Comparison of ENCODE assay signal across 9 mouse cellular contexts in genomic region chr9:61910526-61911256, GRCm38 (mm10). TPM values are rescaled to one million over a fixed set of nuclear protein-coding genes. Genes with fewer than 3 reads are reported as not detected.
DNase-seq lines count a peak whose midpoint lies in the region; ATAC-seq and TF ChIP-seq lines count a peak whose summit lies in the region.
"Had no signal": no experiment of that assay in that cellular context is flagged by ENCODE, and none has a peak within 500 bp of the region (broad histone marks: within the 10 kb centered on the region; RNA-seq: fewer than 3 reads in every experiment).

No protein-coding gene starts in this region.

- H3K4me1 ChIP-seq in midbrain, embryonic 11.5 days (ENCODE audit: control insufficient read depth, insufficient read depth, low read length), result peaks cover 9% of the 10 kb centered on the region
- H3K4me1 ChIP-seq in midbrain, embryonic 15.5 days, result peaks cover 21% of the 10 kb centered on the region
- peaks cover 25% of the 10 kb centered on the region for H3K4me1 ChIP-seq in heart, embryonic 12.5 days (replicated peaks)

- DNase-seq in gastrocnemius, adult 2 months, result peak; percentile 38
- DNase-seq in gastrocnemius, postnatal 36 days, result no peak
- peak; percentile 87 for DNase-seq in midbrain, embryonic 11.5 days (ENCODE audit: low spot score, missing footprints)
- peak; percentile 89 for DNase-seq in R1 (ENCODE audit: low read depth, low spot score)
- peak; percentile 49 to 51 for DNase-seq in lung, postnatal 4 days
- no peak for DNase-seq in urinary bladder, postnatal 14 days (ENCODE audit: low spot score)

- peak; percentile 36 for TF ChIP-seq CTCF in gastrocnemius, adult 2 months (IDR thresholded peaks at IDR 0.05)

- H3K4me3 ChIP-seq in gastrocnemius, adult 2 months, result no peak overlapping the region
- H3K4me3 ChIP-seq in midbrain, embryonic 11.5 days (ENCODE audit: low read depth, low read length), result no peak overlapping the region
- no peak overlapping the region for H3K4me3 ChIP-seq in midbrain, embryonic 15.5 days
- no peak overlapping the region for H3K4me3 ChIP-seq in heart, embryonic 12.5 days

- 50% methylated on average over 20 of the region's 20 CpGs for WGBS in midbrain, embryonic 11.5 days
- WGBS in midbrain, embryonic 15.5 days, result 50% methylated on average over 20 of the region's 20 CpGs
- WGBS in heart, embryonic 12.5 days, result 25% methylated on average over 20 of the region's 20 CpGs

- no peak overlapping the region for H3K9ac ChIP-seq in midbrain, embryonic 11.5 days (ENCODE audit: low read length)
- no peak overlapping the region for H3K9ac ChIP-seq in midbrain, embryonic 15.5 days
- no peak overlapping the region for H3K9ac ChIP-seq in heart, embryonic 12.5 days

- H3K27me3 ChIP-seq in midbrain, embryonic 11.5 days (ENCODE audit: control insufficient read depth, insufficient read depth, low read length), result no peaks in the 10 kb centered on the region
- no peaks in the 10 kb centered on the region for H3K27me3 ChIP-seq in midbrain, embryonic 15.5 days (replicated peaks)
- H3K27me3 ChIP-seq in heart, embryonic 12.5 days (replicated peaks), result no peaks in the 10 kb centered on the region

- no peaks in the 10 kb centered on the region for H3K9me3 ChIP-seq in midbrain, embryonic 11.5 days (ENCODE audit: control insufficient read depth, low read length)
- no peaks in the 10 kb centered on the region for H3K9me3 ChIP-seq in midbrain, embryonic 15.5 days
- H3K9me3 ChIP-seq in heart, embryonic 12.5 days (replicated peaks), result no peaks in the 10 kb centered on the region

- no peak overlapping the region for H3K27ac ChIP-seq in gastrocnemius, adult 2 months
- no peak overlapping the region for H3K27ac ChIP-seq in midbrain, embryonic 11.5 days (ENCODE audit: low read depth, low read length)
- no peak overlapping the region for H3K27ac ChIP-seq in midbrain, embryonic 15.5 days
- no peak overlapping the region for H3K27ac ChIP-seq in heart, embryonic 12.5 days (ENCODE audit: poor library complexity, severe bottlenecking)

- intact Hi-C loops in gastrocnemius, adult 2 months (cut with DNase I), result no loop called here
- intact Hi-C loops in gastrocnemius, postnatal 36 days (cut with DNase I), result no loop called here

- ATAC-seq in midbrain, embryonic 11.5 days (ENCODE audit: low FRiP score), result no peak
- no peak for ATAC-seq in midbrain, embryonic 15.5 days (replicated peaks)
- ATAC-seq in heart, embryonic 12.5 days (ENCODE audit: insufficient number of reproducible peaks, low FRiP score), result no peak
- ATAC-seq: activated CD4-positive, CD25-positive, alpha-beta regulatory T cell, adult 4 months had no signal

- no peak overlapping the region for H3K4me2 ChIP-seq in midbrain, embryonic 11.5 days
- no peak overlapping the region for H3K4me2 ChIP-seq in midbrain, embryonic 15.5 days
- no peak overlapping the region for H3K4me2 ChIP-seq in heart, embryonic 12.5 days

- H3K36me3 ChIP-seq in midbrain, embryonic 11.5 days (ENCODE audit: control insufficient read depth, insufficient read depth, low read length), result peaks cover 11% of the 10 kb centered on the region; the same call in 1 of the 2 replicates
- peaks cover 12% of the 10 kb centered on the region for H3K36me3 ChIP-seq in midbrain, embryonic 15.5 days (replicated peaks)
- peaks cover 24% of the 10 kb centered on the region for H3K36me3 ChIP-seq in heart, embryonic 12.5 days

RNA-seq across cellular contexts. Expression of gene Rplp1, which starts 3.7 kb away (rescaled TPM):
- 1,000 to 10,000 TPM; 1,321 to 1,510 TPM for total RNA-seq in gastrocnemius, adult 2 months (2021)
- 1,000 to 10,000 TPM; 1,130 to 1,294 TPM for total RNA-seq in gastrocnemius, postnatal 36 days (2021)
- polyA plus RNA-seq in midbrain, embryonic 11.5 days (2014; fragmentation: Nextera tagmentation; extraction: Ambion mirVana), result 980 and 1,048 TPM in 2 replicates
- 856 and 860 TPM in 2 replicates for polyA plus RNA-seq in midbrain, embryonic 15.5 days (2015; fragmentation: Nextera tagmentation; extraction: Ambion mirVana)
- polyA plus RNA-seq in heart, embryonic 12.5 days (2016; fragmentation: Nextera tagmentation; extraction: Ambion mirVana), result 714 and 736 TPM in 2 replicates

RNA-seq across cellular contexts. Expression of gene Kif23, which starts 35.9 kb away (rescaled TPM):
- 1 to 10 TPM in 1 of 2 experiments, under 1 TPM in 1; 0.69 to 1.5 TPM for total RNA-seq in gastrocnemius, adult 2 months (2021)
- total RNA-seq in gastrocnemius, postnatal 36 days (2021), result 1 to 10 TPM in 1 of 2 experiments, under 1 TPM in 1; 0.81 to 1.8 TPM
- polyA plus RNA-seq in midbrain, embryonic 11.5 days (2014; fragmentation: Nextera tagmentation; extraction: Ambion mirVana), result 110 and 120 TPM in 2 replicates
- polyA plus RNA-seq in midbrain, embryonic 15.5 days (2015; fragmentation: Nextera tagmentation; extraction: Ambion mirVana), result 16.2 and 16.9 TPM in 2 replicates
- 83.9 and 97.4 TPM in 2 replicates for polyA plus RNA-seq in heart, embryonic 12.5 days (2016; fragmentation: Nextera tagmentation; extraction: Ambion mirVana)

Comparison
In these comparisons a context has a peak if more than half of its experiments do, and no peak if none do; other contexts are left out.
1. DNase-seq: peak in gastrocnemius, adult 2 months (single experiment), midbrain, embryonic 11.5 days (single experiment), R1 (single experiment) and lung, postnatal 4 days (2 of 2); none in gastrocnemius, postnatal 36 days (0 of 2) and urinary bladder, postnatal 14 days (single experiment).